Mouse (Mus musculus) c-Kit-positive CD71-positive TER-119-negative erythroid progenitor cells, embryonic 14.5 days (primary cell): ENCODE measurements around the gene Camp.
"Not testable (repeated sequence)": the region's sequence is repeated elsewhere in the genome, so short reads cannot be mapped to it uniquely, and the experiment has no call there.

Experiments used
- DNase-seq: peaks from one replicate; pipeline ENCODE4 v3.0.0-alpha.2; 2013; ENCODE audit warnings: low read depth

The Camp gene

GRCm38 (mm10) chr9:109850099-109850498 lies 682 bp upstream of the Camp start:
- DNase-seq, result no peak

- DNase-seq, result no peak
These were observed 16.4 kb downstream of the Camp start for GRCm38 (mm10) chr9:109833088-109833412.

- peak; percentile 82 for DNase-seq
These were observed 16.9 kb downstream of the Camp start, which contains the start of gene Nme6 for GRCm38 (mm10) chr9:109832391-109833087. TSS of gene Nme6 (plus strand) at chr9:109832749.

GRCm38 (mm10) chr9:109826181-109826580 lies 23.2 kb downstream of the Camp start:
- no peak for DNase-seq

GRCm38 (mm10) chr9:109825739-109826138 lies 23.7 kb downstream of the Camp start:
- peak; percentile 35 for DNase-seq

GRCm38 (mm10) chr9:109816341-109816740 lies 33.1 kb downstream of the Camp start:
- DNase-seq, result no peak

- no peak for DNase-seq
These were observed 36.0 kb downstream of the Camp start for GRCm38 (mm10) chr9:109813424-109813823.

- no peak for DNase-seq
These were observed 37.4 kb downstream of the Camp start, which contains the start of gene Spink8 for GRCm38 (mm10) chr9:109811980-109812379. TSS of gene Spink8 (plus strand) at chr9:109812280.

GRCm38 (mm10) chr9:109807898-109808297 lies 41.5 kb downstream of the Camp start:
- no peak for DNase-seq

GRCm38 (mm10) chr9:109806695-109807293 lies 42.6 kb downstream of the Camp start:
- no peak for DNase-seq

GRCm38 (mm10) chr9:109806260-109806659 lies 43.2 kb downstream of the Camp start:
- DNase-seq, result no peak

GRCm38 (mm10) chr9:109805596-109805995 lies 43.8 kb downstream of the Camp start:
- DNase-seq, result not testable (repeated sequence)

- DNase-seq, result peak; percentile 10
These were observed 51.4 kb downstream of the Camp start for GRCm38 (mm10) chr9:109798051-109798450.
